Mouse (Mus musculus) midbrain, embryonic 14.5 days (tissue): ENCODE measurements around the gene Sapcd2. TPM values are rescaled to one million over a fixed set of nuclear protein-coding genes. Genes with fewer than 3 reads are reported as not detected.

Source experiments
- ATAC-seq: fragments of 200-750 bp; cut with Nextera tagmentation; 2 replicates; pipeline ENCODE4 v1.8.0; 2017; ENCODE audit warnings: moderate number of reproducible peaks, moderate library complexity; ENCODE audit not compliant: low FRiP score, low TSS enrichment
- DNase-seq: peaks from one replicate; pipeline ENCODE4 v3.0.0-alpha.2; 2015
- H3K27ac ChIP-seq: fragments of 300-500 bp; sonication (generic); replicated peaks from 2 replicates; pipeline ENCODE4 v1.5.1; 2014; ENCODE audit warnings: mild to moderate bottlenecking, low read depth, low read length, moderate library complexity
- H3K27me3 ChIP-seq: fragments of 300-500 bp; sonication (generic); 2 replicates; pipeline ENCODE4 v1.6.1; 2014; ENCODE audit warnings: low read length, control low read depth, mixed read lengths; ENCODE audit not compliant: control insufficient read depth, insufficient read depth
- H3K36me3 ChIP-seq: fragments of 300-500 bp; sonication (generic); 2 replicates; pipeline ENCODE4 v1.6.1; 2014; ENCODE audit warnings: low read length, control low read depth; ENCODE audit not compliant: control insufficient read depth, insufficient read depth
- H3K4me1 ChIP-seq: fragments of 300-500 bp; sonication (generic); 2 replicates; pipeline ENCODE4 v1.6.1; 2014; ENCODE audit warnings: mild to moderate bottlenecking, antibody characterized with exemption, low read length, control low read depth; ENCODE audit not compliant: control insufficient read depth, insufficient read depth
- H3K4me2 ChIP-seq: fragments of 300-500 bp; sonication (generic); 2 replicates; pipeline ENCODE4 v1.6.1; 2014; ENCODE audit warnings: mild to moderate bottlenecking, low read length, moderate library complexity
- H3K4me3 ChIP-seq: fragments of 300-500 bp; sonication (generic); replicated peaks from 2 replicates; pipeline ENCODE4 v1.5.1; 2014; ENCODE audit warnings: low read depth, low read length
- H3K9ac ChIP-seq: fragments of 300-500 bp; sonication (generic); replicated peaks from 2 replicates; pipeline ENCODE4 v1.6.1; 2014; ENCODE audit warnings: mild to moderate bottlenecking, low read length, moderate library complexity
- H3K9me3 ChIP-seq: fragments of 300-500 bp; sonication (generic); 2 replicates; pipeline ENCODE4 v1.6.1; 2016; ENCODE audit warnings: low read length, control low read depth, mixed read lengths; ENCODE audit not compliant: control insufficient read depth
- WGBS: fragments of 180-500 bp; shearing (Covaris S2); extraction: QIAGEN DNeasy Blood & Tissue Kit; methylation state at CpG from one replicate; pipeline ENCODE4 v1.1.7; 2014; 5-methylcytosine and 5-hydroxymethylcytosine counted together
- polyA plus RNA-seq: library from polyadenylated mRNA; unstranded; fragments of >200 nt; fragmentation: Nextera tagmentation; extraction: Ambion mirVana; gene quantifications from 2 replicates; pipeline ENCODE4 v1.2.1, GENCODE M21; 2014

Sapcd2 gene
- polyA plus RNA-seq, 1 experiment from 2014 or later: 15.4 TPM

GRCm38 (mm10) chr2:25394281-25395221 is 22.4 kb downstream of the Sapcd2 start:
- H3K4me2 ChIP-seq: no peak overlapping the region
- H3K36me3 ChIP-seq: no peaks in the 10 kb centered on the region
- 17% methylated on average over 3 of the region's 3 CpGs for WGBS
- peak; percentile 8; the same call in 1 of the 2 replicates for ATAC-seq
- H3K9ac ChIP-seq: no peak overlapping the region
- H3K4me3 ChIP-seq: no peak overlapping the region
- peak; percentile 37 for DNase-seq
- H3K27ac ChIP-seq: no peak overlapping the region
- H3K27me3 ChIP-seq: peaks cover 48% of the 10 kb centered on the region
- H3K4me1 ChIP-seq: no peaks in the 10 kb centered on the region
- H3K9me3 ChIP-seq: no peaks in the 10 kb centered on the region

GRCm38 (mm10) chr2:25395721-25396596 is 23.8 kb downstream of the Sapcd2 start, which contains the start of gene Entpd2:
TSS of gene Entpd2 (plus strand) at chr2:25395874.
- WGBS: 2% methylated on average over 57 of the region's 57 CpGs
- DNase-seq (peak; percentile 58), ATAC-seq (no peak)
- Histone ChIP-seq H3K9me3 (no peaks in the 10 kb centered on the region), H3K4me3 (peak within 1 kb of the TSS; percentile 23), H3K27ac (no peak within 1 kb of the TSS), H3K4me1 (peaks cover 5% of the 10 kb centered on the region; the same call in 1 of the 2 replicates), H3K9ac (no peak within 1 kb of the TSS; the same call in 1 of the 2 replicates), H3K36me3 (no peaks in the 10 kb centered on the region), H3K27me3 (peaks cover 58% of the 10 kb centered on the region), H3K4me2 (peak within 1 kb of the TSS; percentile 53)

- no peak overlapping the region for H3K4me3 ChIP-seq
- ATAC-seq: no peak
- WGBS: 18% methylated on average over 3 of the region's 3 CpGs
- no peak for DNase-seq
- peaks cover 61% of the 10 kb centered on the region for H3K27me3 ChIP-seq
- H3K36me3 ChIP-seq: no peaks in the 10 kb centered on the region
- H3K27ac ChIP-seq: no peak overlapping the region
- H3K9ac ChIP-seq: no peak overlapping the region; the same call in 1 of the 2 replicates
- H3K4me2 ChIP-seq: no peak overlapping the region; the same call in 1 of the 2 replicates
- no peaks in the 10 kb centered on the region for H3K9me3 ChIP-seq
- peaks cover 5% of the 10 kb centered on the region; the same call in 1 of the 2 replicates for H3K4me1 ChIP-seq
Measured at GRCm38 (mm10) chr2:25396597-25396983, 24.5 kb downstream of the Sapcd2 start.

- no peak overlapping the region for H3K27ac ChIP-seq
- DNase-seq (no peak), ATAC-seq (no peak)
- no peaks in the 10 kb centered on the region for H3K9me3 ChIP-seq
- 68% methylated on average over 1 of the region's 1 CpGs for WGBS
- H3K36me3 ChIP-seq: no peaks in the 10 kb centered on the region
- H3K4me1 ChIP-seq: peaks cover 5% of the 10 kb centered on the region; the same call in 1 of the 2 replicates
- no peak overlapping the region for H3K4me2 ChIP-seq
- no peak overlapping the region for H3K4me3 ChIP-seq
- H3K27me3 ChIP-seq: peaks cover 61% of the 10 kb centered on the region
- H3K9ac ChIP-seq: no peak overlapping the region
Measured at GRCm38 (mm10) chr2:25397010-25397409, 24.9 kb downstream of the Sapcd2 start.

GRCm38 (mm10) chr2:25398065-25398464 is 25.9 kb downstream of the Sapcd2 start:
- WGBS: 95% methylated on average over 7 of the region's 7 CpGs
- Histone ChIP-seq H3K36me3 (no peaks in the 10 kb centered on the region), H3K27me3 (peaks cover 61% of the 10 kb centered on the region), H3K4me3 (no peak overlapping the region), H3K9me3 (no peaks in the 10 kb centered on the region), H3K4me2 (no peak overlapping the region), H3K27ac (no peak overlapping the region), H3K4me1 (peaks cover 5% of the 10 kb centered on the region; the same call in 1 of the 2 replicates), H3K9ac (no peak overlapping the region)
- DNase-seq (no peak), ATAC-seq (no peak)

- H3K9ac ChIP-seq: no peak within 1 kb of the TSS
- H3K9me3 ChIP-seq: no peaks in the 10 kb centered on the region
- H3K4me1 ChIP-seq: peaks cover 9% of the 10 kb centered on the region
- ATAC-seq (no peak), DNase-seq (no peak)
- no peak within 1 kb of the TSS for H3K27ac ChIP-seq
- peaks cover 61% of the 10 kb centered on the region for H3K27me3 ChIP-seq
- peak within 1 kb of the TSS; percentile 24; the same call in 1 of the 2 replicates for H3K4me3 ChIP-seq
- 63% methylated on average over 8 of the region's 8 CpGs for WGBS
- H3K4me2 ChIP-seq: no peak within 1 kb of the TSS; the same call in 1 of the 2 replicates
- no peaks in the 10 kb centered on the region for H3K36me3 ChIP-seq
Measured at GRCm38 (mm10) chr2:25399051-25399450, 26.9 kb downstream of the Sapcd2 start, which contains the start of gene Npdc1. TSS of gene Npdc1 (plus strand) at chr2:25399351.

GRCm38 (mm10) chr2:25400291-25400690 is 28.2 kb downstream of the Sapcd2 start:
- Histone ChIP-seq H3K4me1 (peaks cover 17% of the 10 kb centered on the region), H3K9me3 (no peaks in the 10 kb centered on the region), H3K27me3 (peaks cover 50% of the 10 kb centered on the region), H3K9ac (no peak overlapping the region; the same call in 1 of the 2 replicates), H3K36me3 (no peaks in the 10 kb centered on the region), H3K27ac (no peak overlapping the region), H3K4me2 (peak overlapping the region; percentile 56), H3K4me3 (peak overlapping the region; percentile 24)
- WGBS: 21% methylated on average over 16 of the region's 16 CpGs
- no peak for ATAC-seq
- no peak for DNase-seq

- no peak for ATAC-seq
Measured at GRCm38 (mm10) chr2:25400764-25401163, 28.6 kb downstream of the Sapcd2 start.

More at GRCm38 (mm10) chr2:25400764-25401163, 28.6 kb downstream of the Sapcd2 start:
- peak overlapping the region; percentile 24 for H3K4me3 ChIP-seq
- H3K27me3 ChIP-seq: peaks cover 45% of the 10 kb centered on the region
- no peaks in the 10 kb centered on the region for H3K9me3 ChIP-seq
- peak overlapping the region; percentile 56 for H3K4me2 ChIP-seq
- DNase-seq: peak; percentile 79
- no peak overlapping the region for H3K27ac ChIP-seq
- no peaks in the 10 kb centered on the region for H3K36me3 ChIP-seq
- WGBS: 3% methylated on average over 17 of the region's 17 CpGs
- H3K9ac ChIP-seq: no peak overlapping the region; the same call in 1 of the 2 replicates
- peaks cover 20% of the 10 kb centered on the region for H3K4me1 ChIP-seq
